Mouse (Mus musculus) limb, embryonic 13.5 days (tissue): ENCODE data around the gene Zfand3. TPM values are rescaled to one million over a fixed set of nuclear protein-coding genes. Genes with fewer than 3 reads are reported as not detected.

Source experiments
- ATAC-seq: fragments of 200-750 bp; cut with Nextera tagmentation; 2 replicates; pipeline ENCODE4 v1.8.0; 2017; ENCODE audit warnings: low read depth, moderate number of reproducible peaks, moderate TSS enrichment; ENCODE audit not compliant: low FRiP score
- H3K27ac ChIP-seq: fragments of 300-500 bp; sonication (generic); 2 replicates; pipeline ENCODE4 v1.5.1; 2015; ENCODE audit warnings: inconsistent platforms, mild to moderate bottlenecking, moderate library complexity
- H3K27me3 ChIP-seq: fragments of 300-500 bp; sonication (generic); 2 replicates; pipeline ENCODE4 v1.6.1; 2015; ENCODE audit warnings: mild to moderate bottlenecking, inconsistent platforms
- H3K36me3 ChIP-seq: fragments of 300-500 bp; sonication (generic); 2 replicates; pipeline ENCODE4 v1.6.1; 2015; ENCODE audit warnings: inconsistent platforms, mild to moderate bottlenecking, moderate library complexity
- H3K4me1 ChIP-seq: fragments of 300-500 bp; sonication (generic); 2 replicates; pipeline ENCODE4 v1.6.1; 2015; ENCODE audit warnings: inconsistent platforms
- H3K4me2 ChIP-seq: fragments of 300-500 bp; sonication (generic); replicated peaks from 2 replicates; pipeline ENCODE4 v1.6.1; 2015; ENCODE audit warnings: inconsistent platforms, mild to moderate bottlenecking, moderate library complexity
- H3K4me3 ChIP-seq: fragments of 300-500 bp; sonication (generic); 2 replicates; pipeline ENCODE4 v1.5.1; 2015; ENCODE audit warnings: moderate library complexity, mild to moderate bottlenecking, inconsistent platforms
- H3K9ac ChIP-seq: fragments of 300-500 bp; sonication (generic); 2 replicates; pipeline ENCODE4 v1.6.1; 2015; ENCODE audit warnings: mild to moderate bottlenecking, inconsistent platforms
- H3K9me3 ChIP-seq: fragments of 300-500 bp; sonication (generic); 2 replicates; pipeline ENCODE4 v1.6.1; 2016; ENCODE audit warnings: inconsistent platforms
- WGBS: fragments of 180-500 bp; shearing (Covaris S2); methylation state at CpG from one replicate; pipeline ENCODE4 v1.1.7; 2015; 5-methylcytosine and 5-hydroxymethylcytosine counted together
- polyA plus RNA-seq: library from polyadenylated mRNA; unstranded; fragments of >200 nt; fragmentation: Nextera tagmentation; extraction: Ambion mirVana; gene quantifications from 2 replicates; pipeline ENCODE4 v1.2.1, GENCODE M21; 2015

The Zfand3 gene
- polyA plus RNA-seq, 1 experiment from 2014 or later, result 63.0 TPM

GRCm38 (mm10) chr17:30114761-30115160 is 110.2 kb downstream of the Zfand3 start:
- H3K36me3 ChIP-seq, result peaks cover 6% of the 10 kb centered on the region
- H3K4me3 ChIP-seq, result no peak overlapping the region
- peaks cover 10% of the 10 kb centered on the region for H3K4me1 ChIP-seq
- H3K4me2 ChIP-seq, result no peak overlapping the region
- H3K9me3 ChIP-seq, result no peaks in the 10 kb centered on the region
- ATAC-seq, result no peak
- 85% methylated on average over 3 of the region's 3 CpGs for WGBS
- H3K9ac ChIP-seq, result no peak overlapping the region
- H3K27ac ChIP-seq, result no peak overlapping the region
- H3K27me3 ChIP-seq, result no peaks in the 10 kb centered on the region

GRCm38 (mm10) chr17:30116226-30116625 is 111.7 kb downstream of the Zfand3 start:
- H3K4me1 ChIP-seq, result peaks cover 16% of the 10 kb centered on the region
- no peak for ATAC-seq
- H3K9ac ChIP-seq, result no peak overlapping the region
- H3K4me3 ChIP-seq, result no peak overlapping the region
- WGBS, result 79% methylated on average over 5 of the region's 5 CpGs
- H3K4me2 ChIP-seq, result no peak overlapping the region
- H3K9me3 ChIP-seq, result no peaks in the 10 kb centered on the region
- no peak overlapping the region for H3K27ac ChIP-seq
- H3K36me3 ChIP-seq, result peaks cover 6% of the 10 kb centered on the region
- no peaks in the 10 kb centered on the region for H3K27me3 ChIP-seq

- H3K9me3 ChIP-seq, result no peaks in the 10 kb centered on the region
These were observed 113.5 kb downstream of the Zfand3 start for GRCm38 (mm10) chr17:30118036-30118435.

GRCm38 (mm10) chr17:30122278-30122677 is 117.7 kb downstream of the Zfand3 start:
- no peak overlapping the region for H3K27ac ChIP-seq
- no peak overlapping the region for H3K4me3 ChIP-seq
- peaks cover 5% of the 10 kb centered on the region; the same call in 1 of the 2 replicates for H3K36me3 ChIP-seq
- H3K4me1 ChIP-seq, result peaks cover 10% of the 10 kb centered on the region
- no peaks in the 10 kb centered on the region for H3K27me3 ChIP-seq
- WGBS, result 96% methylated on average over 3 of the region's 3 CpGs
- H3K9ac ChIP-seq, result no peak overlapping the region
- no peak for ATAC-seq
- no peak overlapping the region for H3K4me2 ChIP-seq
- H3K9me3 ChIP-seq, result no peaks in the 10 kb centered on the region

More at GRCm38 (mm10) chr17:30118036-30118435, 113.5 kb downstream of the Zfand3 start:
- H3K9ac ChIP-seq, result no peak overlapping the region
- H3K4me2 ChIP-seq, result no peak overlapping the region
- no peak overlapping the region for H3K4me3 ChIP-seq
- H3K27me3 ChIP-seq, result no peaks in the 10 kb centered on the region
- H3K4me1 ChIP-seq, result peaks cover 19% of the 10 kb centered on the region
- H3K27ac ChIP-seq, result no peak overlapping the region
- no peak for ATAC-seq
- WGBS, result 87% methylated on average over 5 of the region's 5 CpGs
- H3K36me3 ChIP-seq, result peaks cover 6% of the 10 kb centered on the region

- no peak overlapping the region for H3K4me2 ChIP-seq
- H3K4me3 ChIP-seq, result no peak overlapping the region
- no peaks in the 10 kb centered on the region; the same call in 1 of the 2 replicates for H3K36me3 ChIP-seq
- no peak for ATAC-seq
- H3K27ac ChIP-seq, result no peak overlapping the region; the same call in 1 of the 2 replicates
- peaks cover 47% of the 10 kb centered on the region for H3K4me1 ChIP-seq
- no peak overlapping the region for H3K9ac ChIP-seq
- whole genome bisulfite sequencing, result 89% methylated on average over 6 of the region's 6 CpGs
- H3K27me3 ChIP-seq, result no peaks in the 10 kb centered on the region
- no peaks in the 10 kb centered on the region for H3K9me3 ChIP-seq
These were observed 123.9 kb downstream of the Zfand3 start for GRCm38 (mm10) chr17:30128456-30128855.

GRCm38 (mm10) chr17:30129220-30129619 is 124.7 kb downstream of the Zfand3 start:
- Histone ChIP-seq H3K4me1 (peaks cover 51% of the 10 kb centered on the region), H3K27me3 (no peaks in the 10 kb centered on the region), H3K9me3 (no peaks in the 10 kb centered on the region), H3K4me2 (no peak overlapping the region), H3K27ac (no peak overlapping the region), H3K4me3 (no peak overlapping the region), H3K9ac (no peak overlapping the region), H3K36me3 (no peaks in the 10 kb centered on the region; the same call in 1 of the 2 replicates)
- no peak for ATAC-seq
- 74% methylated on average over 7 of the region's 7 CpGs for WGBS

- H3K4me2 ChIP-seq, result no peak overlapping the region
- ATAC-seq, result no peak
- H3K27ac ChIP-seq, result no peak overlapping the region
- H3K36me3 ChIP-seq, result peaks cover 3% of the 10 kb centered on the region
- 75% methylated on average over 4 of the region's 4 CpGs for WGBS
- H3K4me1 ChIP-seq, result peaks cover 53% of the 10 kb centered on the region
- no peaks in the 10 kb centered on the region for H3K27me3 ChIP-seq
- H3K4me3 ChIP-seq, result no peak overlapping the region
- no peak overlapping the region for H3K9ac ChIP-seq
- no peaks in the 10 kb centered on the region for H3K9me3 ChIP-seq
These were observed 125.8 kb downstream of the Zfand3 start for GRCm38 (mm10) chr17:30130326-30130725.

- no peak for ATAC-seq
- Histone ChIP-seq H3K4me2 (no peak overlapping the region), H3K27ac (no peak overlapping the region), H3K27me3 (no peaks in the 10 kb centered on the region), H3K36me3 (peaks cover 21% of the 10 kb centered on the region), H3K4me3 (no peak overlapping the region), H3K9ac (no peak overlapping the region), H3K9me3 (no peaks in the 10 kb centered on the region), H3K4me1 (peaks cover 52% of the 10 kb centered on the region)
- 78% methylated on average over 12 of the region's 12 CpGs for WGBS
These were observed 129.1 kb downstream of the Zfand3 start for GRCm38 (mm10) chr17:30133641-30134040.

- no peak overlapping the region for H3K4me2 ChIP-seq
- no peak overlapping the region for H3K4me3 ChIP-seq
- H3K9ac ChIP-seq, result no peak overlapping the region
- peaks cover 48% of the 10 kb centered on the region for H3K4me1 ChIP-seq
- no peaks in the 10 kb centered on the region for H3K9me3 ChIP-seq
- no peak for ATAC-seq
- H3K27me3 ChIP-seq, result no peaks in the 10 kb centered on the region
- WGBS, result 82% methylated on average over 10 of the region's 10 CpGs
- H3K36me3 ChIP-seq, result peaks cover 21% of the 10 kb centered on the region
- no peak overlapping the region for H3K27ac ChIP-seq
These were observed 130.6 kb downstream of the Zfand3 start for GRCm38 (mm10) chr17:30134955-30135735.

GRCm38 (mm10) chr17:30135890-30136289 is 131.4 kb downstream of the Zfand3 start:
- Histone ChIP-seq H3K4me3 (no peak overlapping the region), H3K9me3 (no peaks in the 10 kb centered on the region), H3K9ac (no peak overlapping the region), H3K4me1 (peaks cover 40% of the 10 kb centered on the region), H3K27me3 (no peaks in the 10 kb centered on the region), H3K36me3 (peaks cover 21% of the 10 kb centered on the region), H3K4me2 (no peak overlapping the region), H3K27ac (no peak overlapping the region)
- ATAC-seq, result no peak
- 87% methylated on average over 6 of the region's 6 CpGs for WGBS

GRCm38 (mm10) chr17:30136684-30137083 is 132.2 kb downstream of the Zfand3 start:
- Histone ChIP-seq H3K27ac (no peak overlapping the region), H3K9ac (no peak overlapping the region), H3K27me3 (no peaks in the 10 kb centered on the region), H3K36me3 (peaks cover 21% of the 10 kb centered on the region), H3K4me3 (no peak overlapping the region), H3K4me1 (peaks cover 32% of the 10 kb centered on the region), H3K4me2 (no peak overlapping the region), H3K9me3 (no peaks in the 10 kb centered on the region)
- ATAC-seq, result no peak
- WGBS, result 94% methylated on average over 5 of the region's 5 CpGs

GRCm38 (mm10) chr17:30137115-30137514 is 132.6 kb downstream of the Zfand3 start:
- H3K4me1 ChIP-seq, result peaks cover 28% of the 10 kb centered on the region
- H3K9ac ChIP-seq, result no peak overlapping the region
- H3K9me3 ChIP-seq, result no peaks in the 10 kb centered on the region
- H3K36me3 ChIP-seq, result peaks cover 21% of the 10 kb centered on the region
- no peak overlapping the region for H3K27ac ChIP-seq
- no peak overlapping the region for H3K4me2 ChIP-seq
- no peak overlapping the region for H3K4me3 ChIP-seq
- no peak for ATAC-seq
- WGBS, result 95% methylated on average over 4 of the region's 4 CpGs
- no peaks in the 10 kb centered on the region for H3K27me3 ChIP-seq

GRCm38 (mm10) chr17:30144114-30144513 is 139.6 kb downstream of the Zfand3 start:
- WGBS, result 86% methylated on average over 6 of the region's 6 CpGs
- Histone ChIP-seq H3K27me3 (no peaks in the 10 kb centered on the region), H3K4me1 (peaks cover 24% of the 10 kb centered on the region), H3K4me3 (no peak overlapping the region), H3K36me3 (no peaks in the 10 kb centered on the region), H3K27ac (no peak overlapping the region), H3K4me2 (no peak overlapping the region), H3K9ac (no peak overlapping the region), H3K9me3 (no peaks in the 10 kb centered on the region)
- no peak for ATAC-seq
